Comparison of ENCODE assay signal across 8 mouse cellular contexts in the genomic region with DNA sequence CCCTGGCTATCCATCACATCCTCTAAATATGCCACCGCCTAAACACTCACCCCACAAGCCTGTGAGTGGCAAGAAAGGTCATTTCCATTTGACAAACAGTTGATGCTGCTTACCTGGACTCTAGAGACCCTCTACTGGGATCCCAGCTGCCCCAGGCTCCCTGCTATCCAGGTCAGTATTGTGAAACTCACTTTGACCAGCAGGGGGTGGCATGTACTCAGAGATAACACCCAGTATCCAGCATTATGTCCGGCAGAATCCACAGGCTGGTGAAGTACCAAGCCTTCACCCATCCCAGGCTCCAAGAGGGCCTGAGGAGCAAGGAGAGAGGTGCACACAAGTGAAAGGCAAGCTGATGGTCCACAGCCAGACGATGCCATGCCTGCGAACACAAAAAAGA. TPM values are rescaled to one million over a fixed set of nuclear protein-coding genes. Genes with fewer than 3 reads are reported as not detected.
DNase-seq lines count a peak whose midpoint lies in the region; ATAC-seq and TF ChIP-seq lines count a peak whose summit lies in the region.

No protein-coding gene starts in this region.

- H3K4me1 ChIP-seq in kidney, adult 2 months (ENCODE audit: control insufficient read depth, insufficient read depth, low read length): no peaks in the 10 kb centered on the region

- no peak overlapping the region for H3K4me3 ChIP-seq in kidney, adult 2 months (ENCODE audit: insufficient read depth, low read depth, low read length)

- no peaks in the 10 kb centered on the region for H3K27me3 ChIP-seq in kidney, adult 2 months (replicated peaks; ENCODE audit: control insufficient read depth, insufficient read depth, low read length)

- H3K27ac ChIP-seq in kidney, adult 2 months (ENCODE audit: insufficient read depth, low read depth, low read length): no peak overlapping the region

- 68% methylated on average over 4 of the region's 4 CpGs for WGBS in kidney, adult 2 months

- intact Hi-C loops in left cerebral cortex, postnatal 4 days (cut with DNase I): loop anchor here (10.0 kb wide), 1 partner anchor 46 kb away; no protein-coding TSS in a partner anchor

- TF ChIP-seq POLR2A in kidney, adult 2 months (IDR thresholded peaks at IDR 0.05; ENCODE audit: low read depth, low read length): no peak

- peak; percentile 74 for TF ChIP-seq CTCF in kidney, adult 2 months (conservative IDR thresholded peaks at IDR 0.05; ENCODE audit: insufficient read depth, insufficient read length, low read depth, low read length)

- 0 out of 2 replicates have a peak, but pooled peaks have one; percentile 42 for ATAC-seq in erythroid progenitor cell, adult 5-6 weeks (replicated peaks; ENCODE audit: low FRiP score, poor library complexity, severe bottlenecking)

- no peaks in the 10 kb centered on the region for H3K36me3 ChIP-seq in kidney, adult 2 months (ENCODE audit: control insufficient read depth, insufficient read depth, low read length)

- DNase-seq in spleen, adult 18-20 months: peak; percentile 25 to 62
- DNase-seq in spleen, adult 12 weeks (ENCODE audit: low spot score): no peak
- DNase-seq in brain, adult 2 months (ENCODE audit: low read depth, low spot score): peak; percentile 72
- DNase-seq in kidney, adult 2 months: peak; percentile 68
- peak; percentile 76 for DNase-seq in left cerebral cortex, postnatal 4 days
- peak; percentile 37 for DNase-seq in ovary, adult 18-20 months (ENCODE audit: low spot score)
- DNase-seq in thymus, postnatal 25 days: peak; percentile 60

RNA-seq across cellular contexts. Expression of a gene that starts 32.2 kb away (rescaled TPM):
- total RNA-seq in erythroid progenitor cell, adult 5-6 weeks (2015; ENCODE audit: low replicate concordance): 1.4 TPM in 1 of 2 replicates, not detected in the other
- not detected in 2 replicates for total RNA-seq in erythroid progenitor cell, adult 5-6 weeks (2017; ENCODE audit: low replicate concordance)
- polyA plus RNA-seq in kidney, adult 2 months (2012; rRNA removed): 0.41 and 1.3 TPM in 2 replicates
- total RNA-seq in left cerebral cortex, postnatal 4 days (2021): under 1 TPM in 1 of 2 experiments, not detected in 1; 0.34 TPM

RNA-seq across cellular contexts. Expression of a gene that starts 38.4 kb away (rescaled TPM):
- total RNA-seq in erythroid progenitor cell, adult 5-6 weeks (2015; ENCODE audit: low replicate concordance): 6.3 and 9.4 TPM in 2 replicates
- 0.98 and 4.9 TPM in 2 replicates for total RNA-seq in erythroid progenitor cell, adult 5-6 weeks (2017; ENCODE audit: low replicate concordance)
- polyA plus RNA-seq in kidney, adult 2 months (2012; rRNA removed): 1.8 and 2.4 TPM in 2 replicates
- 1 to 10 TPM; 5.0 to 5.9 TPM for total RNA-seq in left cerebral cortex, postnatal 4 days (2021)
